Mouse (Mus musculus) forebrain, embryonic 12.5 days (tissue): ENCODE data around the gene Epb41l2. TPM values are rescaled to one million over a fixed set of nuclear protein-coding genes. Genes with fewer than 3 reads are reported as not detected.

ENCODE experiments used
- ATAC-seq: fragments of 200-750 bp; cut with Nextera tagmentation; 2 replicates; pipeline ENCODE4 v1.8.0; 2017; ENCODE audit warnings: moderate TSS enrichment; ENCODE audit not compliant: low FRiP score
- H3K27ac ChIP-seq: fragments of 300-500 bp; sonication (generic); 2 replicates; pipeline ENCODE4 v1.5.1; 2016; ENCODE audit warnings: mild to moderate bottlenecking
- H3K27me3 ChIP-seq: fragments of 300-500 bp; sonication (generic); 2 replicates; pipeline ENCODE4 v1.6.1; 2016; ENCODE audit warnings: mild to moderate bottlenecking
- H3K36me3 ChIP-seq: fragments of 300-500 bp; sonication (generic); replicated peaks from 2 replicates; pipeline ENCODE4 v1.6.1; 2016; ENCODE audit warnings: mild to moderate bottlenecking
- H3K4me1 ChIP-seq: fragments of 300-500 bp; sonication (generic); 2 replicates; pipeline ENCODE4 v1.6.1; 2016
- H3K4me2 ChIP-seq: fragments of 300-500 bp; sonication (generic); 2 replicates; pipeline ENCODE4 v1.6.1; 2016; ENCODE audit warnings: mild to moderate bottlenecking, moderate library complexity
- H3K4me3 ChIP-seq: fragments of 300-500 bp; sonication (generic); replicated peaks from 2 replicates; pipeline ENCODE4 v1.5.1; 2016; ENCODE audit warnings: mild to moderate bottlenecking
- H3K9ac ChIP-seq: fragments of 300-500 bp; sonication (generic); 2 replicates; pipeline ENCODE4 v1.6.1; 2016; ENCODE audit warnings: mild to moderate bottlenecking
- H3K9me3 ChIP-seq: fragments of 300-500 bp; sonication (generic); 2 replicates; pipeline ENCODE4 v1.6.1; 2016
- WGBS: fragments of 180-500 bp; shearing (Covaris S2); methylation state at CpG from one replicate; pipeline ENCODE4 v1.1.7; 2016; 5-methylcytosine and 5-hydroxymethylcytosine counted together
- polyA plus RNA-seq: library from polyadenylated mRNA; unstranded; fragments of >200 nt; fragmentation: Nextera tagmentation; extraction: Ambion mirVana; gene quantifications from 2 replicates; pipeline ENCODE4 v1.2.1, GENCODE M21; 2016

The Epb41l2 gene
- polyA plus RNA-seq, 1 experiment from 2014 or later, result 42.7 TPM

- no peak overlapping the region for H3K4me3 ChIP-seq
These were observed 33.2 kb downstream of the Epb41l2 start for GRCm38 (mm10) chr10:25392786-25393185.

GRCm38 (mm10) chr10:25393721-25394120, 34.1 kb downstream of the Epb41l2 start:
- no peak for ATAC-seq
- Histone ChIP-seq H3K36me3 (no peaks in the 10 kb centered on the region), H3K27me3 (no peaks in the 10 kb centered on the region), H3K9ac (no peak overlapping the region), H3K27ac (no peak overlapping the region), H3K4me3 (no peak overlapping the region), H3K4me2 (no peak overlapping the region), H3K4me1 (peaks cover 6% of the 10 kb centered on the region; the same call in 1 of the 2 replicates), H3K9me3 (no peaks in the 10 kb centered on the region)
- 91% methylated on average over 1 of the region's 1 CpGs for WGBS

More at GRCm38 (mm10) chr10:25392786-25393185, 33.2 kb downstream of the Epb41l2 start:
- Histone ChIP-seq H3K4me2 (no peak overlapping the region), H3K27me3 (no peaks in the 10 kb centered on the region), H3K9ac (no peak overlapping the region), H3K9me3 (no peaks in the 10 kb centered on the region), H3K36me3 (no peaks in the 10 kb centered on the region), H3K4me1 (no peaks in the 10 kb centered on the region), H3K27ac (no peak overlapping the region)
- no peak for ATAC-seq
- WGBS, result 86% methylated on average over 7 of the region's 7 CpGs

GRCm38 (mm10) chr10:25395236-25395886, 35.8 kb downstream of the Epb41l2 start:
- Histone ChIP-seq H3K4me1 (peaks cover 9% of the 10 kb centered on the region), H3K27ac (no peak overlapping the region), H3K4me2 (no peak overlapping the region), H3K27me3 (no peaks in the 10 kb centered on the region), H3K36me3 (no peaks in the 10 kb centered on the region), H3K9me3 (no peaks in the 10 kb centered on the region), H3K4me3 (no peak overlapping the region), H3K9ac (no peak overlapping the region)
- no peak for ATAC-seq
- WGBS, result 82% methylated on average over 5 of the region's 5 CpGs

GRCm38 (mm10) chr10:25396859-25397258, 37.3 kb downstream of the Epb41l2 start:
- H3K4me2 ChIP-seq, result no peak overlapping the region
- H3K4me1 ChIP-seq, result peaks cover 9% of the 10 kb centered on the region
- no peaks in the 10 kb centered on the region for H3K36me3 ChIP-seq
- no peaks in the 10 kb centered on the region for H3K9me3 ChIP-seq
- H3K27ac ChIP-seq, result no peak overlapping the region
- no peak for ATAC-seq
- 0 out of 2 replicates have a peak, but pooled peaks cover 3% of the 10 kb centered on the region for H3K27me3 ChIP-seq
- H3K4me3 ChIP-seq, result no peak overlapping the region
- H3K9ac ChIP-seq, result no peak overlapping the region
- 90% methylated on average over 3 of the region's 3 CpGs for WGBS

- H3K4me2 ChIP-seq, result no peak overlapping the region
- no peak overlapping the region for H3K4me3 ChIP-seq
- H3K27me3 ChIP-seq, result 0 out of 2 replicates have a peak, but pooled peaks cover 3% of the 10 kb centered on the region
- ATAC-seq, result no peak
- WGBS, result 61% methylated on average over 14 of the region's 14 CpGs
- H3K4me1 ChIP-seq, result peaks cover 9% of the 10 kb centered on the region
- no peaks in the 10 kb centered on the region for H3K36me3 ChIP-seq
- no peak overlapping the region for H3K27ac ChIP-seq
- H3K9me3 ChIP-seq, result no peaks in the 10 kb centered on the region
- no peak overlapping the region for H3K9ac ChIP-seq
These were observed 38.4 kb downstream of the Epb41l2 start for GRCm38 (mm10) chr10:25397767-25398690.

GRCm38 (mm10) chr10:25399016-25399415, 39.4 kb downstream of the Epb41l2 start:
- no peak for ATAC-seq
- Histone ChIP-seq H3K27me3 (0 out of 2 replicates have a peak, but pooled peaks cover 3% of the 10 kb centered on the region), H3K4me3 (no peak overlapping the region), H3K9ac (no peak overlapping the region), H3K27ac (no peak overlapping the region), H3K9me3 (no peaks in the 10 kb centered on the region), H3K4me2 (no peak overlapping the region), H3K4me1 (peaks cover 9% of the 10 kb centered on the region), H3K36me3 (no peaks in the 10 kb centered on the region)
- 92% methylated on average over 4 of the region's 4 CpGs for WGBS

- 0 out of 2 replicates have a peak, but pooled peaks cover 3% of the 10 kb centered on the region for H3K27me3 ChIP-seq
- ATAC-seq, result no peak
These were observed 40.5 kb downstream of the Epb41l2 start for GRCm38 (mm10) chr10:25400076-25400475.

GRCm38 (mm10) chr10:25400646-25401045, 41.0 kb downstream of the Epb41l2 start:
- H3K4me2 ChIP-seq, result no peak overlapping the region
- no peak overlapping the region for H3K4me3 ChIP-seq
- H3K9ac ChIP-seq, result no peak overlapping the region
- 0 out of 2 replicates have a peak, but pooled peaks cover 3% of the 10 kb centered on the region for H3K27me3 ChIP-seq
- 91% methylated on average over 9 of the region's 9 CpGs for whole genome bisulfite sequencing
- no peaks in the 10 kb centered on the region for H3K36me3 ChIP-seq
- H3K4me1 ChIP-seq, result peaks cover 9% of the 10 kb centered on the region
- no peaks in the 10 kb centered on the region for H3K9me3 ChIP-seq
- no peak for ATAC-seq
- H3K27ac ChIP-seq, result no peak overlapping the region

More at GRCm38 (mm10) chr10:25400076-25400475, 40.5 kb downstream of the Epb41l2 start:
- Histone ChIP-seq H3K9me3 (no peaks in the 10 kb centered on the region), H3K9ac (no peak overlapping the region), H3K36me3 (no peaks in the 10 kb centered on the region), H3K4me1 (peaks cover 9% of the 10 kb centered on the region), H3K4me2 (no peak overlapping the region), H3K4me3 (no peak overlapping the region), H3K27ac (no peak overlapping the region)
- 67% methylated on average over 8 of the region's 8 CpGs for WGBS

- H3K9ac ChIP-seq, result no peak overlapping the region
- no peak overlapping the region for H3K4me2 ChIP-seq
- WGBS, result 87% methylated on average over 2 of the region's 2 CpGs
- no peak for ATAC-seq
- H3K36me3 ChIP-seq, result no peaks in the 10 kb centered on the region
- H3K9me3 ChIP-seq, result no peaks in the 10 kb centered on the region
- H3K27me3 ChIP-seq, result 0 out of 2 replicates have a peak, but pooled peaks cover 3% of the 10 kb centered on the region
- H3K27ac ChIP-seq, result no peak overlapping the region
- no peak overlapping the region for H3K4me3 ChIP-seq
- peaks cover 9% of the 10 kb centered on the region for H3K4me1 ChIP-seq
These were observed 41.8 kb downstream of the Epb41l2 start for GRCm38 (mm10) chr10:25401356-25401755.

GRCm38 (mm10) chr10:25402886-25403285, 43.3 kb downstream of the Epb41l2 start:
- Histone ChIP-seq H3K4me2 (no peak overlapping the region), H3K4me1 (peaks cover 8% of the 10 kb centered on the region), H3K27ac (no peak overlapping the region), H3K4me3 (no peak overlapping the region), H3K36me3 (no peaks in the 10 kb centered on the region), H3K27me3 (0 out of 2 replicates have a peak, but pooled peaks cover 3% of the 10 kb centered on the region), H3K9me3 (no peaks in the 10 kb centered on the region), H3K9ac (no peak overlapping the region)
- WGBS, result 41% methylated on average over 1 of the region's 1 CpGs
- ATAC-seq, result no peak

- Histone ChIP-seq H3K4me1 (peaks cover under 1% of the 10 kb centered on the region; the same call in 1 of the 2 replicates), H3K36me3 (no peaks in the 10 kb centered on the region), H3K27me3 (0 out of 2 replicates have a peak, but pooled peaks cover 3% of the 10 kb centered on the region), H3K4me3 (no peak overlapping the region), H3K9me3 (no peaks in the 10 kb centered on the region), H3K9ac (no peak overlapping the region), H3K4me2 (no peak overlapping the region), H3K27ac (no peak overlapping the region)
- no peak for ATAC-seq
- WGBS, result 82% methylated on average over 15 of the region's 15 CpGs
These were observed 44.5 kb downstream of the Epb41l2 start for GRCm38 (mm10) chr10:25403813-25404701.
